Mouse (Mus musculus): Measurements from ENCODE around the gene Pttg1ip. TPM values are rescaled to one million over a fixed set of nuclear protein-coding genes. Genes with fewer than 3 reads are reported as not detected.

Gene Pttg1ip
- 10 to 100 TPM; 68.2 to 69.0 TPM for total RNA-seq (2021)

DNA sequence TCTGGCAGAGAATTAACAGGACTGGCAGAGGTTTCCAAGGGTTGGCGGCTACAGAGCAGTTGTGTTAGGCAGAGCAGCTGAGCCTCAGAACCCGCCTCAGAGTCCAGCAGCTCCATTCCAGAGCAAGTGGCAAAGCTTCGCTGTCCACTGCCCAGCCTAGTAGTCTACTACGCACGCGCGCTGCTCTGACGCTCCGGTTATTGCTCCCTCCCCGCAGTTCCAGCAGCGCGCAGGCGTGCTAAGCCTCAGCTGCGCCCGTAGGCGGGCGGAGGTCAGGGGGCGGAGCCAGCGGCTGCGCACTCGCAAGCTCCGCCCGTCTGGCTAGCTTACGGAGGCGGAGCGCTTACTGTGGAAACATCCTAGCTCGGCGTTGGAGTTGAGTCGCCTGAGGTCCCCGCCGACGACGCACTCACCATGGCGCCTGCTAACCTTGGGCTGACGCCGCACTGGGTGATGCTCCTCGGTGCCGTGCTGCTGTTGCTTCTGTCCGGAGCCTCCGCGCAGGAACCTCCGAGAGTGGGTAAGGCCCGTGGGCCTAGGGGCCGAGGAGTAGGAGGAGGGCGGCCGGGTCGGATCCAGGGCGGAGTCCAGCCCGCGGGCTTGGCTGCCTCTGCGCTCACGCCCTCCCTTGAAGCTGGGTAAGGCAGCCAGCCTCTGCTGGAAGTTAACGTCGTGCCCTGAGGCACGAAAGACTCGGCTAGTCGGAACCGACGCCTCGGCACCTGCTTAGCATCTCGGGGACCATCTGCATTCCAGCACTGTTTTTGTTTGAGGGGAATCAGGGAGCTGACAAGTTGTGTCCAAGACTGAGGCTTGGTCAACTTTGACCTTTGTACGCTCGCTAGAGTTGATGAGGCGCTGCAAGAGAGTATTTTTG, at the start of gene Pttg1ip:
Pttg1ip (plus strand) TSS at position 313 of the 877 bp plus-strand sequence.
- peak; percentile 95 for DNase-seq

DNA sequence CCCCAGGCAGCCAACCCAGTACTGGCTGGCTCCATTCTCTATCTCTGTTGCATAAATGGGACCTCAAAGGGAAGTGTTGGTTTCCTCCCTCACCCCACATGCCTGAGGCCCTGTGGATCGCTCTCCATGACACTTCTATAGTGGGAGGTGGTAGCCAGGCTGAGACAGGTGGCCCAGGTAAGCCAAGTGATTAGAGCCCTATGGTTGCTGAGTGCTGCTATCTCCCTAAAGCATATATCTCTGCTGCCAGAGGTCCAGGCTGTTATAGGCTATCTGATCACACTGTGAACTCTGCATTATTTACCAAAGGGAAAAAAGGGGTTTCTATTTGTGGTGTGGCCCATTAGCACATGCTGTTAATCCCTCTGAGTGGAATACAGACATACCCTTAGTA, 49.5 kb upstream of the Pttg1ip start:
- DNase-seq = no peak

- no peak for DNase-seq
These were observed 44.8 kb upstream of the Pttg1ip start for GRCm38 (mm10) chr10:77536727-77537126.

DNA sequence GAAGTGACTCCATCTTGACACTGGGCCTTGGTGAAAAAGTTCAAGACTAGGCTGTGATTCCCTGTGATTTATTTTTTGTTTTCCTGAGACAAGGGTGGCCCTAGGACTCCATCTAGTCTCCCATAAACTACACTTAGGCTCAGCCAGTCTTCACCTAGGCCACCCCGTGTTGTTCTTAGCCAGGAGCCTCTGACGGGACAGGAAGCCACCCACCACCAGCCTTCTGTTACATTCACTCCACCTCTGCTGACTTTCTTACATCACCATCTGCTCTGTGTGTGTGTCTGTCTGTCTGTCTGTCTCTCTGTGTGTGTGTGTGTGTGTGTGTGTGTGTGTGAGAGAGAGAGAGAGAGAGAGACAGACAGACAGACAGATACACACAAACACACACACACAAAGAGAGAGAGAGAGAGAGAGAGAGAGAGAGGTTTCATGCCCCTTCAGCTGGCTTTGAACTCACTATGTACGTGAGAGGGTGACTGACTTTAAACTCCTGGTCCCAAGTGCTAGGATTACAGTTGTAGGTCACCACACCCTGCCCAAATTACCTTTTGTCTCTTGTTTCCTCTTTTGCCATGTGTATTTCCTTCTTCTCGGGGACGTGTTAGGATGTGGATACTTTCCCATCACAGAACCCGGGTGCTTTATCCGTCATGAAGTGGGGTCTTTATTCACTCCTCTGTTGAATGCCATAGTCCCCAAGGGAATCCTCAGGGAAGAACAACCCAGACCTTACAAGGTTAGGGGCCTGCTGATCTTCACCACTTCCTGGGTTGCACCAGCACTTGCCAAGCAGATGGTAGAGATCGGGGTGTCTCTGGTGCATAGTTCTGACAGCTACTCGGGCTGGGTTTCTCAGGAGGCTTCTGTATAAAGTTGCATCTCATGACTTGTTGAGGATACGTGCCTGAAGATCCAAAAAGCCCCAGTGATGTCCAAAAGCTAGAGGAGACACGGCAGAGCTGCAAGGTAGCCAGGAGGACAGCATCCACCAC, 44.0 kb upstream of the Pttg1ip start:
- DNase-seq = no peak

DNA sequence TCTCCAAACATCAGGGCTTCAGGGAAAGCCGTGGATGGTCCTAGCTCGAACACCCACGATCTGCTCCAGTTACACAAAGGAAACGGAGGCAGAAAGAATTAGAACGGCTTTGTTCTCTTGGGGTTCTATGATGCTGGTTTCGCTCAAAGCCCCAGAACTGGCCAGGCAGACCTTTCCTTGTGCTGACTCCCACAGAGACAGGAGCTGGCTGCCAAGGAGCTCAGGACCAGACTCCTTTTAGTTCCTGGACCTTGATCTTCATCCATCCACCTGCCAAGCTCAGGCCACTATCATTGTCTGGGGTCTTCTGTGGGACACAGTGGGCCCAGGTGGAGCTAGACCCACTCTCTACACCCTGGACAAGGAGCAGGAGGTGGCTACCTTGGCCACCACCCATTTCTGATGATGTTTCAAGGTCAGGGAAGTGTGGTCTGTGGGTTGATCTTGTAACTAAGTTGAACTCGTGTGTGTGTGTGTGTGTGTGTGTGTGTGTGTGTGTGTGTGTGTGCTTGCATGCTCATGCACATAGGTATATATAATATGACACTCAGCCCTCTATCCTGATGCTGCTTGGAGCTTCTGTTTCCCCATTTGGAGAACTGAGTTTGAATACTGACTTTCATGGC, 42.1 kb upstream of the Pttg1ip start:
- DNase-seq = no peak

- no peak for DNase-seq
These were observed 40.9 kb upstream of the Pttg1ip start for GRCm38 (mm10) chr10:77540576-77541102.

- no peak for DNase-seq
These were observed 39.5 kb upstream of the Pttg1ip start for GRCm38 (mm10) chr10:77541864-77542666.

GRCm38 (mm10) chr10:77543226-77543625, 38.3 kb upstream of the Pttg1ip start:
- DNase-seq = no peak

- peak; percentile 43 to 44 for DNase-seq
These were observed 36.6 kb upstream of the Pttg1ip start for GRCm38 (mm10) chr10:77544916-77545315.

DNA sequence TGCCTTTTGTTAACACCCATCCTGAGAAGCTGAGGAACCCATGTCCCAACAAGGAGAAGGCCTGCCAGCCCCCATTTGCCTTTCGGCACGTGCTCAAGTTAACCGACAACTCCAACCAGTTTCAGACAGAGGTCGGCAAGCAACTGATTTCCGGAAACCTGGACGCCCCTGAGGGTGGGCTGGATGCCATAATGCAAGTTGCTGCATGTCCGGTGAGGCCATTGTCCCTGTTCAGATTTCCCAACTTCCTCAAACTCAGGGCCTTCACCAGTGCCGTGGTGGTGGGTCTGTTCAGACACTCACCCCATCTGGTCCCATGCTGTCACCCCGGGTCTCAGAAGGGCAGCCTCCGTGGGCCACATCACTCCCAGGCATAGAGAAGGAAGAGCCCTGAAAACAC, 32.9 kb upstream of the Pttg1ip start:
- no peak for DNase-seq

DNA sequence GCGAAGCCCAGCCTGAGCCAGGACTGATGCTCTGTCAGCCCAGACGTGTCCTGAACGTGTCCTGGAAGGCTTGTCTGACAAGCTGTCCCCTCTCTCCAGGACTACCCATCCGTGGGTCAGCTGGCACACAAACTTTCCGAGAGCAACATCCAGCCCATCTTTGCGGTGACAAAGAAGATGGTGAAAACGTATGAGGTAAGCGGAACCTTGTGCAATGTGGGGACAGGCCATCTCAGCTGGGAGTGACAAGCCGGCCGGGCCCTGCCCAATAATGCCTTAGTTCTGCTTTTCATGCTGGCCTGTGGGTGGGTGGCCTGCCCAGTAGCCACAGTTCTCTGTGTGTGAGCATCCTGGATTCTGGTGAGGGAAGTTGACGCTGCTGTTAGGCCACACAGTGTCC, 30.6 kb upstream of the Pttg1ip start:
- no peak for DNase-seq

GRCm38 (mm10) chr10:77552162-77552561, 29.4 kb upstream of the Pttg1ip start:
- DNase-seq = no peak

GRCm38 (mm10) chr10:77553285-77553684, 28.2 kb upstream of the Pttg1ip start:
- no peak for DNase-seq

- DNase-seq = no peak
These were observed 26.6 kb upstream of the Pttg1ip start for GRCm38 (mm10) chr10:77554918-77555317.

DNA sequence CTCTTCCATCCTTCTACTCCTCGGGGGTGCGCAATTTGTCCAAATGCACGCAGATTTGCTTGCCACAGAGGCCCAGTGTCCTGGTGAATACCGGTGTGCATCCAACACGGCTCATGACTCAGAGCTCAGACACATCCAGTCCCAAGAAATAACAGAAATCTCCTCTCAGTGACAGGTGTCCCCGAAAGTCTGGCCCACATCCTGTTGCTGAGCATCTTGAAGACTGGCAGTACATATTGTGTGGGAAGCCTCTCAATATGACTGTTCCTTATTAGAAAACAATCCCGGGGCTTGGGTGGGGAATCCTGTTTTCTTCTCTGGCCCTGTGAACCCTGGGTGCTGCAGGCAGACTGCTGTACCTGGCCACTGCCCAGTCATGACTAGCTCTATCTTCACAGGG, 24.9 kb upstream of the Pttg1ip start:
- peak; percentile 45 for DNase-seq

DNA sequence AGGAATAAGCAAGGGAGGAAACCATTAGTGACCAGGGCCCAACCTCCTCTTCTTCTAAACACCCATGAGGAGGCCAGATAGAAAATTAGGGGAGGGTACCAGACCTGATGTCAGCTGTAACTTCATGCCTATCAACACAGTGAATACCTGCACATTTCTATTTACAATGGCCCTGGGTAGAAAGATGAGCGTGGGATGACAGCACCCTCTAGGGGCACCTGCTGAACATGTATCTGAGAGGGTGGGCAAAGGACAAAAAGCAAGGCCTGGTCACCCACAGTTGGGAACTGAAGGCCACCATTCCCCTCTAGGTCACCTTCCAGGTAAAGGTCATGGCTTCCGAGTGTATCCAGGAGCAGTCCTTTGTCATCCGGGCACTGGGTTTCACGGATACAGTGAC, 23.9 kb upstream of the Pttg1ip start:
- no peak for DNase-seq

DNA sequence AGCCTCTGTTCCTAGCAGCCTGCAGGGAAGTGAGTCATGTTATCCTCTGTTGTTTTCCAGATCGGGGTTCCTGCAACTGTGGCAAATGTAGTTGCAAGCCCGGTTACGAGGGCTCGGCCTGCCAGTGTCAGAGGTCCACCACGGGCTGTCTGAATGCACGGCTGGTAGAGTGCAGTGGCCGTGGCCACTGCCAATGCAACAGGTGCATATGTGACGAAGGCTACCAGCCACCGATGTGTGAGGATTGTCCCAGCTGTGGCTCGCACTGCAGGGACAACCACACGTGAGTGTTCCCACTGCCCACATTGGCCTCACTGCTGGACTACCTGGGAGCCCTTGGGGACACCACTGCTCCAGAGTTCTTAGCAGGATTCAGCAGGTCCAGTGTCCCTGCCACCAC, 21.4 kb upstream of the Pttg1ip start:
- no peak for DNase-seq

DNA sequence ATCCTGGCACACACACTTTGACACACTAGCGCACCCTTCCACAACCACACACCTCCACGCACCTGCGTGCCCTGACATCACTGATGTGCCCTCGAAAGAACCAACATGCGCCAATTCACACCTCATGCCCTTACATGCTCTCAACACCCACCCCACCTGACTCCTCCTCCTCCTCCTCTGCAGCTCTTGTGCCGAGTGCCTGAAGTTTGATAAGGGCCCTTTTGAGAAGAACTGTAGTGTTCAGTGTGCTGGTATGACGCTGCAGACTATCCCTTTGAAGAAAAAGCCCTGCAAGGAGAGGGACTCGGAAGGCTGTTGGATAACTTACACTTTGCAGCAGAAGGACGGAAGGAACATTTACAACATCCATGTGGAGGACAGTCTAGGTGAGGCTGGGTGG, 20.7 kb upstream of the Pttg1ip start:
- DNase-seq = no peak

GRCm38 (mm10) chr10:77561508-77561907, 20.0 kb upstream of the Pttg1ip start:
- no peak for DNase-seq

- DNase-seq = no peak
These were observed 16.5 kb upstream of the Pttg1ip start for GRCm38 (mm10) chr10:77565005-77565404.

- DNase-seq = peak; percentile 71 to 78
These were observed 14.9 kb upstream of the Pttg1ip start for GRCm38 (mm10) chr10:77566651-77567050.

DNA sequence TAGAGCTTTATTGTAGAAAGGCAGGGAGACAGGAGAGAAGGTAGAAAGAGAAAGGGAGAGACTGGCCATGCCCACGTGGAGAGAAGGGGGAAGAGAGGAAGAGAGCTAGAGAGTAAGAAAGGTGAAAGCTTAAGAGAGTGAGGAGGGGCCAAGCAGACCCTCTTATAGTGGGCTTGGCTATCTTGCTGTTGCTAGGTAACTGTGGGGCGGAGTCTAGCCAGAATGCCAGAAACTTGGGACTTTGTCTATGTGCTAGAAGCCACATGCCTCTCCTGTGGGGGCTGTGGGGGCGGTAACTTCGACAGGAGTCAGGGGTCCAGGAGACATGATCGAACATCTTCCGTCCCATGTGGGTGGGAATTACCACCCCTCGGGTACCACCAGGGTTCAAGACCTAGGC, 12.0 kb upstream of the Pttg1ip start:
- DNase-seq = no peak

Data from layer of hippocampus, postnatal 36 days (tissue).